Mouse (Mus musculus): ENCODE data around the gene Pdcd2. TPM values are rescaled to one million over a fixed set of nuclear protein-coding genes. Genes with fewer than 3 reads are reported as not detected.

Gene Pdcd2
- polyA plus RNA-seq (2014; fragmentation: Nextera tagmentation; extraction: Ambion mirVana) = 64.4 and 68.5 TPM in 2 replicates

DNA sequence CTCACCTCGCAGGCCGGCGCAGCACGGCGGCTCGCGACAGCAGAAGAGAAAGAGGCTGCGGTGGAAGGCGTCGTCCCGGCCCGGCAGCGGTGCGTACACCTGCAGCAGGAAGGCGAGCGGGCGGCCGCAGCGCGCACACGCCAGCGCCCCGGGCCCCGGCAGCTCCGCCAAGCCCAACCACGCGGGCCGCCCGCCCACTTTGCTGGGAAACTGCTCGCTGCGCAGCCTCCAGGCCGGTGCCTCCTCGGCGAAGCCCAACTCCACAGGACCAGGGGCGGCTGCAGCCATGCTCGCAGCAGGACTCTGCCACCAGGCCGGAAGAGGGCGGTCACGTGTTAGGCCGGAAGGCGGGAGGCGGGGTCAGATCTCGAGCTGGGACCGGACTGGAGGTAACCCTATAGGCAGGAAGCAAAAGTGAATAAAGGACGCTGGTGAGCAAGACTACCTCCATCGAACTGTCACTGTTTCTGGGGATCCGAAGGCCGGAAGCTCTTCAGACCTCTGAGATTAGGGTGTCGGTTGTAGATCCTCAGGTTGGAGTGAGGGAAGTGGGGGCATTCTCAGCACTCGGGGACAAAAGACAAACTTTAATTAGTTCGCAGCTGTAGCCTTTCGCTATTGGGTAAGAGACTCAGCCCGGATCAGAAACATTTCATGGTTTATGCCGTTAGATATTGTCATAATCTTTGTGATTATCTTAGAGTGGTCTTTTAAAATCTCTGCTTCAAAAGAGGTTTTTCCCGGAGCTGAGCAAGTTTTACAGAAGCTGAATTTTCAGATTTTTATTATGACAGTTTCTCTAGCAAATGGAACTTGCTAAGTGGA is at the start of gene Pdcd2:
Gene Pdcd2 (minus strand): TSS at position 316 of the 825 bp plus-strand sequence.
- H3K4me1 ChIP-seq (ENCODE audit: control insufficient read depth, insufficient read depth, low read length) = peaks cover 5% of the 10 kb centered on the region; the same call in 1 of the 2 replicates
- H3K27ac ChIP-seq (ENCODE audit: low read depth, low read length) = peak within 1 kb of the TSS; percentile 82
- no peaks in the 10 kb centered on the region for H3K27me3 ChIP-seq (replicated peaks; ENCODE audit: control insufficient read depth, insufficient read depth, low read length)
- peak within 1 kb of the TSS; percentile 74 for H3K4me2 ChIP-seq (ENCODE audit: low read length)
- DNase-seq (ENCODE audit: low spot score) (peak; percentile 93), ATAC-seq (peak; percentile 99)
- H3K4me3 ChIP-seq (ENCODE audit: low read depth, low read length) = peak within 1 kb of the TSS; percentile 82
- no peaks in the 10 kb centered on the region for H3K9me3 ChIP-seq (replicated peaks; ENCODE audit: control insufficient read depth, low read length)
- peaks cover 27% of the 10 kb centered on the region for H3K36me3 ChIP-seq (ENCODE audit: control insufficient read depth, insufficient read depth, low read length)
- 1% methylated on average over 55 of the region's 55 CpGs for WGBS
- H3K9ac ChIP-seq (ENCODE audit: low read length) = peak within 1 kb of the TSS; percentile 87

DNA sequence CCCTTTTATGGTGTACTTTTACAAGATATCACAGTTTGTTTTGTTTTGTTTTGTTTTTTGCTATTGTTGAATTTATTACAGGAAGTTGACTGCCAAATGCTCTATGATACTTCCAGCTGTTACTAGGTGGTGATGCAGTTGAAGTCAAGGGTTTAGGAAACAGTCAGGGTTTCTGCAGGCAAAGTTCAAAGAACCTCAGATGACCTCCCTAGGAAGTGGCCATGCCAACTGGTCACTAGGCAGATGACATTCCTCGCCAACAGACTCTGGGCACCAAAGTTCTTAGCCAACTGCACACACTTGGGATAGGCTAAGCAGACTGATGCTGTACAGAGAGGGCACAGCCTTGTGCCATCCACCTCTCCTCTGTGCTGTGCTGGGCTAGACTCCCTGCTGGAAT is 48.0 kb upstream of the Pdcd2 start:
- Histone ChIP-seq H3K9me3 (replicated peaks; ENCODE audit: control insufficient read depth, low read length) (no peaks in the 10 kb centered on the region), H3K9ac (ENCODE audit: low read length) (no peak overlapping the region), H3K27me3 (replicated peaks; ENCODE audit: control insufficient read depth, insufficient read depth, low read length) (no peaks in the 10 kb centered on the region), H3K4me3 (ENCODE audit: low read depth, low read length) (no peak overlapping the region), H3K27ac (ENCODE audit: low read depth, low read length) (no peak overlapping the region), H3K36me3 (ENCODE audit: control insufficient read depth, insufficient read depth, low read length) (no peaks in the 10 kb centered on the region), H3K4me1 (ENCODE audit: control insufficient read depth, insufficient read depth, low read length) (no peaks in the 10 kb centered on the region), H3K4me2 (ENCODE audit: low read length) (no peak overlapping the region)
- ATAC-seq (no peak), DNase-seq (ENCODE audit: low spot score) (no peak)
- WGBS = 83% methylated on average over 1 of the region's 1 CpGs

DNA sequence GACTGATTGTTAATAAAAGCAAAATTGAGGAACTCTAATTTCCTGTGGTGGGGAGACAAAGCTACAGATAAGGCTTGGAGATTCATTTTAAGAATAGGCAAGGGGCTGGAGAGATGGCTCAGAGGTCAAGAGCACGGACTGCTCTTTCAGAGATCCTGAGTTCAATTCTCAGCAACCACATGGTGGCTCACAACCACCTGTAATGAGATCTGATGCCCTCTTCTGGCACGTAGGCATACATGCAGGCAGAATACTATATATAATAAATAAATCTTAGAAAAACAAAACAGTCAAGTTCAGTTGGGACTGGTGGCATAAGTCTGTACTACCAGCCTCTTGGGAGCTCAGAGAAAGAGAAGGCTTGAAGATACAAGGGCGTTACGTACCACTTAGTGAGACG is 39.8 kb upstream of the Pdcd2 start:
- ATAC-seq (no peak), DNase-seq (ENCODE audit: low spot score) (no peak)
- H3K4me3 ChIP-seq (ENCODE audit: low read depth, low read length) = no peak overlapping the region
- no peak overlapping the region for H3K27ac ChIP-seq (ENCODE audit: low read depth, low read length)
- H3K9me3 ChIP-seq (replicated peaks; ENCODE audit: control insufficient read depth, low read length) = no peaks in the 10 kb centered on the region
- 69% methylated on average over 5 of the region's 5 CpGs for WGBS
- peaks cover 4% of the 10 kb centered on the region; the same call in 1 of the 2 replicates for H3K4me1 ChIP-seq (ENCODE audit: control insufficient read depth, insufficient read depth, low read length)
- H3K27me3 ChIP-seq (replicated peaks; ENCODE audit: control insufficient read depth, insufficient read depth, low read length) = no peaks in the 10 kb centered on the region
- no peak overlapping the region for H3K4me2 ChIP-seq (ENCODE audit: low read length)
- H3K9ac ChIP-seq (ENCODE audit: low read length) = no peak overlapping the region
- H3K36me3 ChIP-seq (ENCODE audit: control insufficient read depth, insufficient read depth, low read length) = no peaks in the 10 kb centered on the region

DNA sequence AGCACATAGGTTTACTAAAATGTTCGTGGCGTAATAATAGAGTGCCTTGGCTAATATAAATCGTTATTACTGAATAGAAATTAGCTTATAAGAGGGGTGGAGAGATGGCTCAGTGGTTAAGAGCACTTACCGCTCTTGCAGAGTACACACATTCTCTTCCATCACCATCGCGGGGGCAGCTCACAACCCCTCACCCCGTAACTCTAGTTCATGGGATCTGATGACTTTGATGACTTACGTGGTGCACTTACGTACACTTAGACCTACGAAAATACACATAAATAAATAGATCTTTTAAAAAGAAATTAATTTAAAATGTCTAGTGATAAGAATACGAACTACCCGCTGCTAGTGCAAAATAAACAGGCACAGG is 37.8 kb upstream of the Pdcd2 start:
- Histone ChIP-seq H3K27ac (ENCODE audit: low read depth, low read length) (no peak overlapping the region), H3K4me1 (ENCODE audit: control insufficient read depth, insufficient read depth, low read length) (peaks cover 4% of the 10 kb centered on the region; the same call in 1 of the 2 replicates), H3K36me3 (ENCODE audit: control insufficient read depth, insufficient read depth, low read length) (no peaks in the 10 kb centered on the region), H3K9ac (ENCODE audit: low read length) (peak overlapping the region; percentile 80; the same call in 1 of the 2 replicates), H3K27me3 (replicated peaks; ENCODE audit: control insufficient read depth, insufficient read depth, low read length) (no peaks in the 10 kb centered on the region), H3K9me3 (replicated peaks; ENCODE audit: control insufficient read depth, low read length) (no peaks in the 10 kb centered on the region), H3K4me3 (ENCODE audit: low read depth, low read length) (peak overlapping the region; percentile 49), H3K4me2 (ENCODE audit: low read length) (peak overlapping the region; percentile 57)
- DNase-seq (ENCODE audit: low spot score) (no peak), ATAC-seq (no peak)
- 45% methylated on average over 12 of the region's 12 CpGs for WGBS

DNA sequence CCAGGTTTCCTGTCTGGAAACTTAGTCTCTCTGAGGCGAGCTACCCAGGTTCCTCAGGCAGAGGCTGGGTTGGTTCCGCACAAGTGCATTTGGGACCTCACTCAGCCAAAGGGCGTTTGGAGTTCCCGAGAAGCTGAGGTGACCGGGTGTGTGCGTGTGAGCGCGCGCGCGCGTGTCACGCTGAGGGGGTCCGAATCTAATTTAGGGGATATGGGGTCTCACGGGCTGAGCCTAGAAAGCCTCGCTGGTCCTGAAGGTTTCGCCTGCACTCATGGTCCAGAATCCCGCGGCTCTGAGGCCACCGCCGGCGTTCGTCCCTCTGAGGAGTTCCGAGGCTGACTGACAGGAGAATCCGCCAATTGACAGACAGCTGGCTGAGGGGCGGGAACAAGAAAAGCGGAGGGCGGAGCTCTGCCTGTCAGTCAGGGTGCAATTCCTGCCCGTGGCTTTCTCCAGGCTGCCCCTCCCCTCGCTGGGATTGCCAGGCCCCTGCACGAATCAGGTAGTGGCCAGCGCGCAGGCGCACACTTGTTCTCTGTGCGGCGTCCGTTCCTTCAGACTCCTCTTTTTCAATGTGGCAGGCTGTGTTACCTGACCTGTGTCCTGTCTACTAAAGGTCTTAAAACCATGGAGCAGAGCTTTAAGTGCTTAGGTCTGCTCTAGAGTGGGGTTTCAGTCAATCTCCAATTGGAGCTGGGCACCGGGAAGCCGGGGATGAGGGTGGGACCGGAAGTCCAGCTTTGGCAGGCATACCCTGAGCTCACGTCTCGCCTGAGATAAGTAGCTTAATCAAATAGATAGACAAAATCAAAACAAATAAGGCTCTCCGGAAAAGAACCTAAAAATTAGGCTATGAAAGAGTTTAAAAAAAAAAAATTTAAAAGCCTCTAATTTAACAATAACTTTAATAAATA is 37.2 kb upstream of the Pdcd2 start, which contains the start of gene Prdm9:
Gene Prdm9 (minus strand): TSS at position 341 of the 914 bp plus-strand sequence.
- Histone ChIP-seq H3K27me3 (replicated peaks; ENCODE audit: control insufficient read depth, insufficient read depth, low read length) (no peaks in the 10 kb centered on the region), H3K4me3 (ENCODE audit: low read depth, low read length) (peak within 1 kb of the TSS; percentile 49), H3K36me3 (ENCODE audit: control insufficient read depth, insufficient read depth, low read length) (no peaks in the 10 kb centered on the region), H3K9ac (ENCODE audit: low read length) (peak within 1 kb of the TSS; percentile 80), H3K27ac (ENCODE audit: low read depth, low read length) (peak within 1 kb of the TSS; percentile 92), H3K9me3 (replicated peaks; ENCODE audit: control insufficient read depth, low read length) (no peaks in the 10 kb centered on the region), H3K4me1 (ENCODE audit: control insufficient read depth, insufficient read depth, low read length) (peaks cover 4% of the 10 kb centered on the region; the same call in 1 of the 2 replicates), H3K4me2 (ENCODE audit: low read length) (peak within 1 kb of the TSS; percentile 88)
- DNase-seq (ENCODE audit: low spot score) (peak; percentile 99), ATAC-seq (peak; percentile 99)
- WGBS = under 1% methylated on average over 43 of the region's 43 CpGs

DNA sequence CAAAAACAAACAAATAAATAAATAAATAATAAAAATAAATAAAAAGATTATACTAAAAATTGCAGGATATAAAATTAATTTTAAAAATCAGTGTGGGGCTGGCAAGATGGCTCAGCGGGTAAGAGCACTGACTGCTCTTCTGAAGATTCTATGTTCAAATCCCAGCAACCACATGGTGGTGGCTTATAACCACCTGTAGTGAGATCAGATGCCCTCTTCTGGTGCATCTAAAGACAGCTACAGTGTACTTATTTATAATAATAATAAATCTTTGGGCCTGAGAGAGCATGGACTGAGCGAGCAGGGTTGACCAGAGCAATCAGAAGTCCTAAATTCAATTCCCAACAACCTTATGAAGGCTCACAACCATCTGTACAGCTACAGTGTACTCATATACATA is 32.8 kb upstream of the Pdcd2 start:
- H3K4me2 ChIP-seq (ENCODE audit: low read length) = no peak overlapping the region
- ATAC-seq (no peak), DNase-seq (ENCODE audit: low spot score) (no peak)
- H3K27ac ChIP-seq (ENCODE audit: low read depth, low read length) = no peak overlapping the region
- H3K36me3 ChIP-seq (ENCODE audit: control insufficient read depth, insufficient read depth, low read length) = no peaks in the 10 kb centered on the region
- H3K9ac ChIP-seq (ENCODE audit: low read length) = no peak overlapping the region
- 87% methylated on average over 2 of the region's 2 CpGs for WGBS
- H3K9me3 ChIP-seq (replicated peaks; ENCODE audit: control insufficient read depth, low read length) = no peaks in the 10 kb centered on the region
- H3K4me3 ChIP-seq (ENCODE audit: low read depth, low read length) = no peak overlapping the region
- H3K27me3 ChIP-seq (replicated peaks; ENCODE audit: control insufficient read depth, insufficient read depth, low read length) = no peaks in the 10 kb centered on the region
- H3K4me1 ChIP-seq (ENCODE audit: control insufficient read depth, insufficient read depth, low read length) = peaks cover 4% of the 10 kb centered on the region; the same call in 1 of the 2 replicates

DNA sequence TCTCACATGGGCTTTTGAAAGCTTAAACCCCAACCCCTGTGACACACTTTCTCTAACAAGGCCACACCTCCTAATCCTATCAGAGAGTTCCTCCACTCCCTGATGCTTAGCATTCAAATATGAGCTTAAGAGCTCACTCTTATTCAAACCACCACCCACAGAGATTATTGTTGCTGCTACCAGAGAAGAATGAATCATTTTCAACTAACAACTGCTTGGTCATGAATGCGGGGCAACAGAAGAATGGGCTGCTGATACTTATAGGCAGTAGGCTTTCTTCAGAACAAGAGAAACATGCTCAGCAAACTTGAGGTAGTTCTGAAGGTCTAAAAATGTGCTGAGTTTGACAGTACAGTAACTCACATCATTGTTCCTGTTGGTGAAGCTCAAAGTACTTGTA is 22.6 kb upstream of the Pdcd2 start:
- 22% methylated on average over 1 of the region's 1 CpGs for WGBS
- DNase-seq (ENCODE audit: low spot score) (no peak), ATAC-seq (no peak)
- no peak overlapping the region for H3K27ac ChIP-seq (ENCODE audit: low read depth, low read length)
- no peaks in the 10 kb centered on the region for H3K9me3 ChIP-seq (replicated peaks; ENCODE audit: control insufficient read depth, low read length)
- no peak overlapping the region for H3K4me3 ChIP-seq (ENCODE audit: low read depth, low read length)
- no peaks in the 10 kb centered on the region for H3K4me1 ChIP-seq (ENCODE audit: control insufficient read depth, insufficient read depth, low read length)
- H3K27me3 ChIP-seq (replicated peaks; ENCODE audit: control insufficient read depth, insufficient read depth, low read length) = no peaks in the 10 kb centered on the region
- no peak overlapping the region for H3K9ac ChIP-seq (ENCODE audit: low read length)
- no peak overlapping the region for H3K4me2 ChIP-seq (ENCODE audit: low read length)
- no peaks in the 10 kb centered on the region for H3K36me3 ChIP-seq (ENCODE audit: control insufficient read depth, insufficient read depth, low read length)

DNA sequence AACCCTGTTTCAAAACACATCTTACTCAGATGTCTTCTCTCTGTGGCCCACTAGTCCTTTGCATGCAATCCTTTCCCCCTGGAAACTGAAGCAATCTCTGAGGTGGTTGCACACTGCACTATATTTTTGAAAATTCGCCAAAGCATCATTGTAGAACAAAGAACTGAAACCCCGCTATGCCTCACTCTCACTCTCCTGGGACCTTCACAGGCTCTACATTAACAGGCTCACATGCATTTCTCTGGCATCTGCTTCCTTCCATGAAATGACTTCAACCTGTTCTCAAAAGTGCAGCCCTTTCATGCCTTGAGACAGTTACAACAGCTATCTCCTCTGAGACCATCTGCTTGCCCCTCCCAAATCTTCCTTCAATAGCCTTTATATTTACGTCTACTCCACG is 19.3 kb upstream of the Pdcd2 start:
- no peak overlapping the region for H3K4me2 ChIP-seq (ENCODE audit: low read length)
- no peaks in the 10 kb centered on the region for H3K9me3 ChIP-seq (replicated peaks; ENCODE audit: control insufficient read depth, low read length)
- H3K27ac ChIP-seq (ENCODE audit: low read depth, low read length) = no peak overlapping the region
- H3K9ac ChIP-seq (ENCODE audit: low read length) = no peak overlapping the region
- DNase-seq (ENCODE audit: low spot score) (no peak), ATAC-seq (no peak)
- no peaks in the 10 kb centered on the region for H3K27me3 ChIP-seq (replicated peaks; ENCODE audit: control insufficient read depth, insufficient read depth, low read length)
- H3K4me3 ChIP-seq (ENCODE audit: low read depth, low read length) = no peak overlapping the region
- H3K4me1 ChIP-seq (ENCODE audit: control insufficient read depth, insufficient read depth, low read length) = no peaks in the 10 kb centered on the region
- no peaks in the 10 kb centered on the region for H3K36me3 ChIP-seq (ENCODE audit: control insufficient read depth, insufficient read depth, low read length)
- 77% methylated on average over 4 of the region's 4 CpGs for WGBS
